Mouse (Mus musculus) kidney, adult 2 months (tissue): Measurements from ENCODE around the gene Tph2. TPM values are rescaled to one million over a fixed set of nuclear protein-coding genes. Genes with fewer than 3 reads are reported as not detected.

ENCODE experiments used
- DNase-seq: peaks from one replicate; pipeline ENCODE4 v3.0.0; 2021
- H3K27ac ChIP-seq: fragments of 200-500 bp; 2 replicates; pipeline ENCODE4 v1.5.1; 2012; ENCODE audit warnings: low read depth, low read length, control low read depth, inconsistent platforms; ENCODE audit not compliant: insufficient read depth
- H3K27me3 ChIP-seq: fragments of 200-500 bp; replicated peaks from 2 replicates; pipeline ENCODE4 v1.6.1; 2012; ENCODE audit warnings: mild to moderate bottlenecking, moderate library complexity, low read length, inconsistent platforms; ENCODE audit not compliant: control insufficient read depth, insufficient read depth
- H3K36me3 ChIP-seq: fragments of 200-500 bp; 2 replicates; pipeline ENCODE4 v1.6.1; 2012; ENCODE audit warnings: mild to moderate bottlenecking, moderate library complexity, low read length, inconsistent platforms; ENCODE audit not compliant: control insufficient read depth, insufficient read depth
- H3K4me1 ChIP-seq: fragments of 200-500 bp; 2 replicates; pipeline ENCODE4 v1.6.1; 2011; ENCODE audit warnings: low read length; ENCODE audit not compliant: control insufficient read depth, insufficient read depth
- H3K4me3 ChIP-seq: fragments of 200-500 bp; 2 replicates; pipeline ENCODE4 v1.5.1; 2011; ENCODE audit warnings: mild to moderate bottlenecking, low read depth, low read length, control low read depth; ENCODE audit not compliant: insufficient read depth
- CTCF ChIP-seq: fragments of 200-500 bp; conservative IDR thresholded peaks from 2 replicates; pipeline ENCODE4 v1.5.1; 2011; ENCODE audit warnings: low read depth, mild to moderate bottlenecking, control low read depth, low read length, moderate library complexity, mixed read lengths; ENCODE audit not compliant: insufficient read depth, insufficient read length
- POLR2A ChIP-seq: fragments of 200-500 bp; IDR thresholded peaks from one replicate; pipeline ENCODE4 v1.6.1; 2011; ENCODE audit warnings: low read depth, low read length, control low read depth
- WGBS: fragments of 180-500 bp; shearing (Covaris S2); methylation state at CpG from one replicate; pipeline ENCODE4 v1.1.7; 2018; 5-methylcytosine and 5-hydroxymethylcytosine counted together
- polyA plus RNA-seq: library from polyadenylated mRNA; depleted of rRNA; stranded (reverse); fragments of >200 nt; gene quantifications from 2 replicates; pipeline ENCODE4 v1.2.3, GENCODE M21; 2012

Gene Tph2
- polyA plus RNA-seq, 1 experiment: not detected

GRCm38 (mm10) chr10:115170496-115171350, 14.1 kb downstream of the Tph2 start:
- Histone ChIP-seq H3K27ac (no peak overlapping the region), H3K4me3 (no peak overlapping the region), H3K36me3 (no peaks in the 10 kb centered on the region), H3K27me3 (no peaks in the 10 kb centered on the region; the same call in 1 of the 2 replicates), H3K4me1 (no peaks in the 10 kb centered on the region)
- TF ChIP-seq CTCF (no peak), POLR2A (no peak)
- no peak for DNase-seq
- WGBS: 81% methylated on average over 7 of the region's 7 CpGs

- H3K36me3 ChIP-seq: no peaks in the 10 kb centered on the region
- H3K27me3 ChIP-seq: no peaks in the 10 kb centered on the region
- no peak for DNase-seq
- TF ChIP-seq CTCF (no peak), POLR2A (no peak)
- H3K4me3 ChIP-seq: no peak overlapping the region
- no peaks in the 10 kb centered on the region for H3K4me1 ChIP-seq
- 23% methylated on average over 9 of the region's 9 CpGs for WGBS
- H3K27ac ChIP-seq: no peak overlapping the region
These were observed 15.4 kb downstream of the Tph2 start for GRCm38 (mm10) chr10:115169410-115169809.

GRCm38 (mm10) chr10:115160289-115160688, 24.5 kb downstream of the Tph2 start:
- Histone ChIP-seq H3K27me3 (no peaks in the 10 kb centered on the region), H3K27ac (no peak overlapping the region), H3K36me3 (no peaks in the 10 kb centered on the region), H3K4me1 (no peaks in the 10 kb centered on the region), H3K4me3 (no peak overlapping the region)
- DNase-seq: no peak
- TF ChIP-seq CTCF (no peak), POLR2A (no peak)
- WGBS: 73% methylated on average over 5 of the region's 5 CpGs

GRCm38 (mm10) chr10:115147308-115147707, 37.5 kb downstream of the Tph2 start:
- H3K36me3 ChIP-seq: no peaks in the 10 kb centered on the region
- WGBS: 67% methylated on average over 5 of the region's 5 CpGs
- H3K27me3 ChIP-seq: no peaks in the 10 kb centered on the region
- no peak for DNase-seq
- H3K4me3 ChIP-seq: no peak overlapping the region
- H3K27ac ChIP-seq: no peak overlapping the region
- no peaks in the 10 kb centered on the region for H3K4me1 ChIP-seq
- TF ChIP-seq CTCF (no peak), POLR2A (no peak)

GRCm38 (mm10) chr10:115146257-115146898, 38.4 kb downstream of the Tph2 start:
- 84% methylated on average over 8 of the region's 8 CpGs for WGBS
- TF ChIP-seq POLR2A: no peak
- no peak for TF ChIP-seq CTCF

GRCm38 (mm10) chr10:115144542-115144941, 40.3 kb downstream of the Tph2 start:
- TF ChIP-seq CTCF: no peak
- no peak for TF ChIP-seq POLR2A
- no peak overlapping the region for H3K27ac ChIP-seq
- 25% methylated on average over 5 of the region's 5 CpGs for WGBS
- no peak overlapping the region for H3K4me3 ChIP-seq
- no peaks in the 10 kb centered on the region for H3K27me3 ChIP-seq
- no peak for DNase-seq
- H3K4me1 ChIP-seq: no peaks in the 10 kb centered on the region
- H3K36me3 ChIP-seq: no peaks in the 10 kb centered on the region

More at GRCm38 (mm10) chr10:115146257-115146898, 38.4 kb downstream of the Tph2 start:
- H3K36me3 ChIP-seq: no peaks in the 10 kb centered on the region
- no peaks in the 10 kb centered on the region for H3K4me1 ChIP-seq
- no peaks in the 10 kb centered on the region for H3K27me3 ChIP-seq
- H3K27ac ChIP-seq: no peak overlapping the region
- DNase-seq: no peak
- no peak overlapping the region for H3K4me3 ChIP-seq

GRCm38 (mm10) chr10:115143641-115144040, 41.2 kb downstream of the Tph2 start:
- Histone ChIP-seq H3K36me3 (no peaks in the 10 kb centered on the region), H3K27ac (no peak overlapping the region), H3K27me3 (no peaks in the 10 kb centered on the region), H3K4me3 (no peak overlapping the region), H3K4me1 (no peaks in the 10 kb centered on the region)
- no peak for DNase-seq
- TF ChIP-seq CTCF (no peak), POLR2A (no peak)
- WGBS: 51% methylated on average over 6 of the region's 6 CpGs
